Mouse (Mus musculus): ENCODE data around the gene Abcg8.

DNA sequence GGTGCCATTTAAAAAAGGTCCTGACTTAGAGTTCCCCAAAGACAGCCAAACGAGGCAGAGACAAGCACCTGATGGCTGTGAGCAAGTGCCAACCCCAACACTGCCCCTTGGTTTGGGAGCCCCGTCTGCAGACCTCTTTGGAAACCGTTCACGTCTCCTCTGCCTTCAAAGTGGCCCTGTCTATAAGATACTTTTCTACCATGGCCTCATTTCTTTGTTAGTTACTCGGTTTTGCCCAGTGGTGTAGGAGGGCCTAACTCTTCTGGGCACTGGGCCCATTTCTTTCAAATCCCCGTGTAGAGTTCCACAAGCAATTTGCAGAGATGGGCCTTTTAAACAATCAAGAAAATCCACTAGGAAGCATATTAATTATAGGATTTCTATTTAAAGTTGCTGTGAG lies 71.1 kb downstream of the Abcg8 start:
- TF ChIP-seq POLR2A (IDR thresholded peaks at IDR 0.05; ENCODE audit: low read depth, low read length) (no peak), CTCF (IDR thresholded peaks at IDR 0.05; ENCODE audit: borderline replicate concordance, insufficient read depth, low read length) (no peak)
